Mouse (Mus musculus): ENCODE data around the gene Clmp. TPM values are rescaled to one million over a fixed set of nuclear protein-coding genes. Genes with fewer than 3 reads are reported as not detected.
"Not testable (repeated sequence)": the region's sequence is repeated elsewhere in the genome, so short reads cannot be mapped to it uniquely, and the experiment has no call there.

Clmp gene
- total and polyA plus RNA-seq, 2 experiments from 2014 or later, result 48.8 to 57.0 TPM

DNA sequence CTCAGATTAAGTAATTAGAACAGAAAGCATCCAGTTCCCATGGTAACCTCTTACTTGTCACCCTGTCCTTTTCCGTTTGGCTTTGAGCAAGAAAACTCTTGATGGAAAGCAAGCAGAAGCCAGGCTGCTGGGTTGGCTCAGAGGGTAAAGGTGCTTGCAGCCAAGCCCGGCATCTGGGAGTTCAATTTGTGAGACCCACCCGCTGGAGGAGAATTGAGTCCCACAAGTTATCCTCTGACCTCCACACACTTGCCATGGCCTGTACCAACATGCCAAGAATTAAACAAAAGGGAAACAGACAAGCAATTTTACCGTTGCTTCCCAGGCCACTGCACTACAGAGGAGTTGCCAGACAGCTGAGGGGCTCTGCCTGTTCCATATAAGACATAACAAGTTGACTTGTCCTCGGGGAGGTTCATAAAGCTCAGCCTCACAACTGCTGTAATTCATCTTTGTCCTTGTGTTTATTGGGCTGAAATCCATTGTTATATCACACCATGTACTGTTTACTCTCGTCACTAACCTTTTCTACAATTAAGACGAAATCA is 80.4 kb downstream of the Clmp start:
- H3K9ac ChIP-seq (replicated peaks; ENCODE audit: low read length, poor library complexity, severe bottlenecking), result no peak overlapping the region
- H3K4me2 ChIP-seq (ENCODE audit: low read depth, low read length, poor library complexity, severe bottlenecking), result no peak overlapping the region
- DNase-seq (ENCODE audit: low spot score) (no peak), ATAC-seq (ENCODE audit: low FRiP score) (no peak)
- no peaks in the 10 kb centered on the region for H3K9me3 ChIP-seq (ENCODE audit: low read length)
- TF ChIP-seq CTCF (IDR thresholded peaks at IDR 0.05), result no peak
- no peaks in the 10 kb centered on the region for H3K4me1 ChIP-seq (ENCODE audit: insufficient read depth, low read length)
- peaks cover 13% of the 10 kb centered on the region; the same call in 1 of the 2 replicates for H3K36me3 ChIP-seq (ENCODE audit: insufficient read depth, low read length)
- H3K27ac ChIP-seq (ENCODE audit: low read depth, low read length), result no peak overlapping the region
- H3K27me3 ChIP-seq (ENCODE audit: insufficient read depth, low read length), result no peaks in the 10 kb centered on the region
- H3K4me3 ChIP-seq (ENCODE audit: low read depth, low read length), result no peak overlapping the region
- WGBS, result 57% methylated on average over 7 of the region's 7 CpGs

GRCm38 (mm10) chr9:40767946-40768345 is 82.2 kb downstream of the Clmp start:
- Histone ChIP-seq H3K27ac (ENCODE audit: low read depth, low read length) (no peak overlapping the region), H3K9ac (replicated peaks; ENCODE audit: low read length, poor library complexity, severe bottlenecking) (no peak overlapping the region), H3K4me1 (ENCODE audit: insufficient read depth, low read length) (no peaks in the 10 kb centered on the region), H3K36me3 (ENCODE audit: insufficient read depth, low read length) (peaks cover 12% of the 10 kb centered on the region; the same call in 1 of the 2 replicates), H3K4me2 (ENCODE audit: low read depth, low read length, poor library complexity, severe bottlenecking) (no peak overlapping the region), H3K4me3 (ENCODE audit: low read depth, low read length) (no peak overlapping the region), H3K27me3 (ENCODE audit: insufficient read depth, low read length) (no peaks in the 10 kb centered on the region), H3K9me3 (ENCODE audit: low read length) (no peaks in the 10 kb centered on the region)
- no peak for DNase-seq (ENCODE audit: low spot score)
- WGBS, result 71% methylated on average over 4 of the region's 4 CpGs
- TF ChIP-seq CTCF (IDR thresholded peaks at IDR 0.05), result no peak
- ATAC-seq (ENCODE audit: low FRiP score), result no peak

DNA sequence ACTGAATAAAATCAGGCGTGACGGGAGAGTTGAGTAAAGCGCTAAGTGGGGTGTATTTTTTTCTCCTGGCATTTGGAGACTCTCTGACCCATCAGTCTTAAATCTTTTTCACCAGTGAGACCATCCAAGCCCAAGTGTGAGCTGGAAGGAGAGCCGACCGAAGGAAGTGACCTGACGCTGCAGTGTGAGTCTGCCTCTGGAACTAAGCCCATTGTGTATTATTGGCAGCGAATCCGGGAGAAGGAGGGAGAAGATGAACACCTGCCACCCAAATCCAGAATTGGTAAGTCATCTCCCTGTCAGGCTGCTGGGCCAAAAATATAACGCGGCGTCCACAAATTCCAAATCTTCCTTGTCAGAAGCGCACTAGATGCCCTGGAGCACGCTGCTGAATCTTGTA is 86.5 kb downstream of the Clmp start:
- H3K4me1 ChIP-seq (ENCODE audit: insufficient read depth, low read length), result no peaks in the 10 kb centered on the region
- no peak overlapping the region for H3K27ac ChIP-seq (ENCODE audit: low read depth, low read length)
- no peaks in the 10 kb centered on the region for H3K27me3 ChIP-seq (ENCODE audit: insufficient read depth, low read length)
- H3K36me3 ChIP-seq (ENCODE audit: insufficient read depth, low read length), result peaks cover 5% of the 10 kb centered on the region; the same call in 1 of the 2 replicates
- WGBS, result 62% methylated on average over 13 of the region's 13 CpGs
- H3K9me3 ChIP-seq (ENCODE audit: low read length), result no peaks in the 10 kb centered on the region
- no peak for ATAC-seq (ENCODE audit: low FRiP score)
- no peak overlapping the region for H3K4me2 ChIP-seq (ENCODE audit: low read depth, low read length, poor library complexity, severe bottlenecking)
- TF ChIP-seq CTCF (IDR thresholded peaks at IDR 0.05), result no peak
- H3K4me3 ChIP-seq (ENCODE audit: low read depth, low read length), result no peak overlapping the region
- no peak overlapping the region for H3K9ac ChIP-seq (replicated peaks; ENCODE audit: low read length, poor library complexity, severe bottlenecking)
- peak; percentile 40 for DNase-seq (ENCODE audit: low spot score)

GRCm38 (mm10) chr9:40773142-40773541 is 87.4 kb downstream of the Clmp start:
- not testable (repeated sequence) for H3K4me1 ChIP-seq (ENCODE audit: insufficient read depth, low read length); H3K9me3 ChIP-seq (ENCODE audit: low read length); H3K9ac ChIP-seq (replicated peaks; ENCODE audit: low read length, poor library complexity, severe bottlenecking); H3K27me3 ChIP-seq (ENCODE audit: insufficient read depth, low read length); H3K4me3 ChIP-seq (ENCODE audit: low read depth, low read length); H3K27ac ChIP-seq (ENCODE audit: low read depth, low read length); H3K36me3 ChIP-seq (ENCODE audit: insufficient read depth, low read length); H3K4me2 ChIP-seq (ENCODE audit: low read depth, low read length, poor library complexity, severe bottlenecking); DNase-seq (ENCODE audit: low spot score); ATAC-seq (ENCODE audit: low FRiP score)
- 84% methylated on average over 6 of the region's 6 CpGs for WGBS

DNA sequence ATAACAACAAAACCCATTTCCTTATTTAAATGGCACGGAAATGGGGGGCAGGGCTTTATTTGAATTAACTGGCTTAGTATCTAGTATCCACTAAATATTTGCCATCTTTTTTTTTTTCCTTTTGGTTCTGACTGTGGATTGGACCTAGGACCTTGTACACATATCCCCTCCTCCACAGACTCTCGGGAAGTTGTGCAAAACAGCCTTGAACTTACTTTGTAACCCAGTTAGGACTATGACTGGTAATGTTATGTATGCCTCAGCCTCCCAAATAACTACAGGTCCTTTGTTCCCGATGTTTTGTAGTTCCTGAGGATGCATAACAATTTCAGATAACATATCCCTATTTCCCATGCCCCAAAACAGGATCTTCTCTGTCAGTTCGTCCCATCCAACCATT is 88.1 kb downstream of the Clmp start:
- H3K27ac ChIP-seq (ENCODE audit: low read depth, low read length), result no peak overlapping the region
- H3K9ac ChIP-seq (replicated peaks; ENCODE audit: low read length, poor library complexity, severe bottlenecking), result no peak overlapping the region
- DNase-seq (ENCODE audit: low spot score) (no peak), ATAC-seq (ENCODE audit: low FRiP score) (no peak)
- no peak for TF ChIP-seq CTCF (IDR thresholded peaks at IDR 0.05)
- peaks cover 5% of the 10 kb centered on the region; the same call in 1 of the 2 replicates for H3K36me3 ChIP-seq (ENCODE audit: insufficient read depth, low read length)
- no peaks in the 10 kb centered on the region for H3K9me3 ChIP-seq (ENCODE audit: low read length)
- no peak overlapping the region for H3K4me2 ChIP-seq (ENCODE audit: low read depth, low read length, poor library complexity, severe bottlenecking)
- no peaks in the 10 kb centered on the region for H3K27me3 ChIP-seq (ENCODE audit: insufficient read depth, low read length)
- no peak overlapping the region for H3K4me3 ChIP-seq (ENCODE audit: low read depth, low read length)
- WGBS, result 86% methylated on average over 4 of the region's 4 CpGs
- H3K4me1 ChIP-seq (ENCODE audit: insufficient read depth, low read length), result no peaks in the 10 kb centered on the region

DNA sequence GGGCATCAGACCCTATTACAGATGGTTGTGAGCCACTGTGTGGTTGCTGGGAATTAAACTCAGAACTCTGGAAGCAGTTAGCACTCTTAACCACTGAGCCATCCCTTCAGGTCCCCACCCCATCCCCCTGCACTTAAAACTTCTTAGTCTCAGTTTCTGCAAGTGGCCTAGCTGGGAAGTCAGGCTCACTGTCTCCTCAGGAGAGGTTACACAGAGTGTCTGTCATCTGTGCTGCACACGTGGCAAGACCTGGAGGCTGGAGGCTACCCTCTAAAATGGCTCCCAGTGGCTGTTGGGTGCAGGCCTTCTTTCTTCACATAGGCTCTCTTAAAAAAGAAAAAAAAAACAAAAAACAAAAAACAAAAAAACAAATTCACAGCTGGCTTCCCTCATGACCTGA is 90.3 kb downstream of the Clmp start:
- Histone ChIP-seq H3K27ac (ENCODE audit: low read depth, low read length) (no peak overlapping the region), H3K4me2 (ENCODE audit: low read depth, low read length, poor library complexity, severe bottlenecking) (no peak overlapping the region), H3K4me3 (ENCODE audit: low read depth, low read length) (no peak overlapping the region), H3K9me3 (ENCODE audit: low read length) (no peaks in the 10 kb centered on the region), H3K4me1 (ENCODE audit: insufficient read depth, low read length) (no peaks in the 10 kb centered on the region), H3K9ac (replicated peaks; ENCODE audit: low read length, poor library complexity, severe bottlenecking) (no peak overlapping the region), H3K36me3 (ENCODE audit: insufficient read depth, low read length) (peaks cover 2% of the 10 kb centered on the region; the same call in 1 of the 2 replicates), H3K27me3 (ENCODE audit: insufficient read depth, low read length) (no peaks in the 10 kb centered on the region)
- 80% methylated on average over 1 of the region's 1 CpGs for WGBS
- DNase-seq (ENCODE audit: low spot score) (no peak), ATAC-seq (ENCODE audit: low FRiP score) (no peak)
- no peak for TF ChIP-seq CTCF (IDR thresholded peaks at IDR 0.05)

Measured in midbrain, postnatal 0 days (tissue).